Mouse (Mus musculus) liver, adult (tissue): ENCODE data around the gene Gm42742.
A peak's percentile ranks its signal among the peaks of the same experiment; 100 is the strongest.

Experiments
- GATA4 ChIP-seq: IDR thresholded peaks from 2 replicates; pipeline ENCODE4 v1.6.1; 2014; ENCODE audit warnings: mild to moderate bottlenecking, low read length; ENCODE audit not compliant: insufficient replicate concordance

Gm42742 gene

DNA sequence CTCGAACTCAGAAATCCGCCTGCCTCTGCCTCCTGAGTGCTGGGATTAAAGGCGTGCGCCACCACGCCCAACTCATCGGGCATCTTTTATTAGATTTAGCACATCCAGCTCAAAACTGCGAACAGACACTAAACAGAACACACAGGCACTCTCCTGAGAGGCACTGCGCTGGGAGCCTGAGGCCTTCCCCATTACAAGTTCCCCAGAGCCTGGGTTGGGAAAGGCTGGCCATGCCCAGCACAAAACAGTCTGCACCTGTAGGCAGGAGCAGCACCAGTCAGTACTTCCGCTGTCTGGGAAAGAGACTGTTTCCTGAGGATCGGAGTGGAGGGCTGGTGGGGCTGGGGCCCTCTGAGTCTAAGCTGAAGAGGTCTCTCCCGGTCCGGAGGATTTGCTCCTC is 5.9 kb downstream of the Gm42742 start:
- no peak for TF ChIP-seq GATA4

DNA sequence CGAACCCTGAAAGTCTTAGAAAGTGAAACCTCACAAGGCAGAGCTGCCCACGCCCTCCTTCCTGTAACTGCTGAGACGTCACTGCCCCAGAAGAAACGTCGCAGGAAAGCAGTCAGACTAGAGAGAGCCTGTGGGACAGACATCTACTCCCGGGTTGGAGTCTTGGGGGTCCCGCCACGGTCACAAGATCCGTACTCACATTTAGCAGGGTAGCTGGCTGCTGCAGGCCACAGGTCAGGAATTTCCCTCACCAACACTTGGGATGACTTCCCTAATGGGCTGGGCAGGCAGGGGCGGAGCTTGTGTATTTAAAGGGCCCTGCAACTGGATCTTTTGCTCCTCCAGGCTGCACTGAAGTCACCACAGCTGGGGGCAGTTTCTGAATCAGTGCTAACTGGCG is 6.6 kb downstream of the Gm42742 start, which contains the start of gene Mvp:
Gene Mvp (minus strand): TSS at position 302 of the 400 bp plus-strand sequence.
- no peak for TF ChIP-seq GATA4

DNA sequence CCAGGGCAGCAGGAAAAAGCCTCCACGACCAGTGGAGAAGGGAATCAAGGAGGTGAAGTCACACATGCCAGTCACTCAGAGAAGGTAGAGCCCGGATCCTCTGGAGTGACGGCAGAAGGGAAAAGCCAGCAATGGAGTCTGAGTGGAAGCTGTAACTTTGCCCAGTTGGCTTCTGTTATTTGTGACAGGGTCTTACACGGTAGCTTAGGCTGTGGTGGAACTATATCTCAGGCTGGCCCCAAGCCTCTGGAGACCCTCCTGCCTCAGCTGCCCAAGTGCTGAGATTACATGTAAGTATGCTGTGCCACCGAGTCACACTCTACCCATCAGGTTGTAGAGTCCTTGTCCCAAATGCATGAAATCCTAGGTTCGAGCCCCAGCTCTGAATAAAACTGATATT is 7.5 kb downstream of the Gm42742 start:
- TF ChIP-seq GATA4, result no peak

DNA sequence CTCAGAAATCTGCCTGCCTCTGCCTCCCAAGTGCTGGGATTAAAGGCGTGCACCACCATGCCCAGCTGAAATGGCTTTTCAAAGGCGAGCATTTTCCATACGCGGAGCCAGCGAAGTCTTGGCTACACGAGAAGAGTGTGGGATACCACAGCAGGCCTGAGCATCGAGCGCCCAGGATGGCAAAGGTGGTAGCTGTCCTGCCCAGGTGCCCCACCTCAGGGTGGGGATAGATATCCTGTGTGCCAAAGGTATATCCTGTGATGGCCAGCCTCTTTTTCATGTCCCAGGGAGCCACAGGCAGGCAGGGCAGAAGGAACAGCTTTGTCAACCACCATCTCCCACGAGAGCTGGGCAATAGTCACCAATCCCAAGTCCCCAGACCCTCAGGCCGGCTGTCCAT is 8.1 kb downstream of the Gm42742 start:
- no peak for TF ChIP-seq GATA4

DNA sequence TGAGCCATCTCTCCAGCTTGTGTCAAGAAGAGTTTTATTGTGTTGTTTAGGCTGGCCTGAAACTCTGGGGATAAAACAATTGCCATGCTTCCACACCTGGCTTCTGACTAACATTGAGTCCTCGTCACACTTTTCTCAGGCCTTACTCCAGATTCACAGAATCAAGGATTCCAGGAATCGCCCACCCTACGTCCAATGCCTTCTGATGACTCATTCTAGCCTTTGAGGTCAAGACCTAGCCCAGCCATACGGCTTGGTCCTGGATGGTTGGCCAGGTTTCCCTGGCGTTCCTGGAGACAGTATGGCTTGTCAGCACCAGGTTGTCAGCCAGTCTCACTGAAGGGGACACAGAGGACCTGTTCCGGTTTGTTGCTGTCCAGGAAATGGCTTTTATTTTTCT is 8.5 kb downstream of the Gm42742 start:
- no peak for TF ChIP-seq GATA4

DNA sequence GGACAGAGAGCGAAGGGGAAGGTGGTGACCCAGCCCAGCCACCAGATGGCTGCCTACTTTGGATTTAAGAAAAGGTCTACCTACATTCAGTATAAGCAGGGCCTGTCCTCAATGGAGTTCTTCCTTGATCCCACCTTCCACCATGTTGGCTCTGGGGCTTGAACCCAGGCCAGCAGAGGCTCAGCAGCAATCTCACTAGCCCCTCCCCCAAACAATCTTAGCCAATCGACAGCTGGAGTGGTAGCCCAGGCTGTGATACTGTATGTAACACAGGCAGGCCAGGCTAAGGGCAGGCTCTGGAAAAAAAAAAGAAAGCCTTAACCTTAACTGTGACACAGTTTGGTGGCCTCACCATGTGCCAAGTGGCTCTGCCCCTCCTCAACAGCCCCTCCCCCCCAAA is 9.2 kb downstream of the Gm42742 start:
- no peak for TF ChIP-seq GATA4

DNA sequence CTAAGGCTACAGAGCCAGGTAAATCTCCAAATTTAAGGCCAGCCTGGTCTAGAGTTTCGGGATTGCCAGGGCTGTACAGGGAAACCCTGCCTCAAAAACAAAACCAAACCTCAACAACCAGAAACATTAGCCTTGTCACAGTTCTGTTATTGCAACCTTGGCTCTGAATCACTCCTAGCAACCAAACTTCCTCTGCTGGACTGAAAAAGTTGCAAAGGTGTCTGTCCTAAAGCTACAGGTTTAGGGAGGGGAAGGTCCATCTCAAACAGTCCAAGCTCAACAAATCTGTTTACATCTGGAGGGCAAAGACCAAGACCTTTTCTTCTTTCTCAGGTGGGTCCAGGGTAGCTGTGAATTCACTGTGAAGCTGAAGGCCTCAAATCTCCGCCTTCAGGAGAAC is 9.8 kb downstream of the Gm42742 start:
- no peak for TF ChIP-seq GATA4

DNA sequence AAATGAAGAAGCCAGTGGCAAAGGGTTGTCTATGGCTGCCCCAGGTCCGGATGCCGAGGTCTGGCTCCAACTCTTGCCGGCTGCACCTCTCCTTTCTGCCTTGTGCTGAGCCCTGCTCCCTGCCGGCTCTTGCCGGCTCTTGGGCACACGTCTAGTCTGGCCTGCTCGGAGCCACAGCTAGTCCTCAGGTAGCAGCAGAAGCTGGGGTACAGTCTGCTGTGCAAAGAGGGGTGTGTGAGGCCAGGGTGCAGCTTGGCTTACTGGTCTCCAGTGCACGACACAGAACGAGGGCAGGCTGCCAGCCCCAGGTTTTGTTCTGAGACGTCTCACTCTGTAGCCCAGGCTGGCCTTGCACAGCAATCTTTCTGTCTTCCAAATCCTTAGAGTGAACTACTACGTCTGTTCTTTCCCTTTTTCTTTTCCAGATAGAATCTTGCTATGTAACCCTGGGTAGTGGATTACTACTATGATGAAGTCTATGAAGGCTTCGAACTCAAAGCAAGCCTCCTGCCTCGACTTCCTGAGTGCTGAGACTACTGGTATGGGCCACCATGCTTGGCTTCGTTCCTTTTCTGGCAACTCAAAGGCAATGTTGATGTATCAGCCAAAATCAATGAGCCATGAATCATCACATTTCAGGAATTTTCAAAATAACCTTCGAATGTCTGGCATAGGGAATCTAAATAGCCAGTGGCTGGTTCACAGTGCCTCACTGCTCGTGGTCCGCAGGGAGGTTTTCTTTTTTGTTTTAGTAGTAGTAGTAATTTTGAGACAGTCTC is 11.4 kb downstream of the Gm42742 start:
- TF ChIP-seq GATA4, result no peak

DNA sequence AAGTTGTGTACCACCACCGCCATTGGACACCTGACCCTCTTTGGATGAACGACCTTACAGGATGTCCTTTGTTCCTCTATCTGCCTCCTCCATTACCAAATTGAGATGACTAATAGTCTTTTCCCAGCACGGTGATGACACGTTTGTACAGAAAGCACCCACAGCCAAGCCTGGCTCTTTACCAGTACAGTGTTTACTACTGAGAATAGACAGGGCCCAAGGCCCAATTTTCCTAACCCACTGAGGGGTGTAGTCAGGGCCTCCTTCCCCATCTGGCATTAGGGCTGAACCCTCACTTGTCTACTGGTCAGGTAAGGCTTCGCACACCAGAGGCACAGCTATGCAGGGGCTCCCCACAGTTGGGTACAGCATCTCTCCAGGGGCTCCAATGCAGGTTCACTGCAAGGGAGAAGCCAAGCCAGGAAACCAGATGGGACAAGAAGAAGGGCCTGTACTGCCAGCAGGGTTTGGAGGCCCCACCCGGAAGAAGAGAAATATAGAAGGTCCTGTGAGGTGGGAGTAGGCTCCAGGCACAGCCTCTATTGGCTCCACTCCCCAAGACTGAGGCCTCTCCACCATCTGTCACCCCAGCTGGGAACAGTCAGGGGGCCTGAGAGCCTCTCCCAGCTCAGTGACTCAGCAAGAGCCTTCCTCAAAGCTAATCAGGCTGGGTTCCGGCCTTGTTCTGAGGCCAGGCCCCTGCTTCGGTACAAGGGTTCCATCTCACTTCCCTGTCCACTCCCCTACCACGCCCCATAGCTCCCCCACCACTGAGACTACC is 12.5 kb downstream of the Gm42742 start:
- peak; percentile 60; the same call in 1 of the 2 replicates for TF ChIP-seq GATA4

DNA sequence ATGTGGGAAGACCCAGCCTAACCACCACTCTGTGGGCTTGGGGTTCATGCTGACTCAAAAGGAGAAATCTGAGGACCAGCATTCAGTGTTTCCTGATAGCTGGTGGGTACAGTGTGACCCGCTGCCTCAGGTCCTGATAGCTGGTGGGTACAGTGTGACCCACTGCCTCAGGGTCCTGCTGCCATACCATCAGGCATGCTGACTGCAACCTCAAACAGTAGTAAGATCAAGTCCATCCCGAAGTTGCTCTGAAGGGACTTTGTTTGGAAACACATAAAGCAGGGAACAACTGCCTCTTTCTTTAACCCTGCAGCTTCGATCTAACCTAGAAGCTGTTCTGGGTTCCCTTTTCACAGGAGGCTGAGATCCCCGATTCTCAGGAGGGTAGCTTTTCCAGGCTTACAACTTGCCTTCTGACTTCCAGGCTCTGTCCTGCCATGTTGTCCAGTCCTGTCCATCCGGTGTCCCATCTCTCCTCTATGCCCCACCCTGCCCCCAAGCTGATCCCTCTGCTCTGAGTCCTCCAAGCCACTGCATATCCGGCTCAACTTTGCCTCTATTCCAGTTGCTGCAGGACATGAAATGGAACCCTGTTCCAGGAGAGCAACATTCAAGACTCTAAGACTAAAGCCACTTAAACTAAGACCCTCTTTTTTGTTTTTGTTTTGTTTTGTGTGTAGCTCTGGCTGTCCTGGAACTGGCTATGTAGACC is 13.4 kb downstream of the Gm42742 start:
- TF ChIP-seq GATA4, result no peak

DNA sequence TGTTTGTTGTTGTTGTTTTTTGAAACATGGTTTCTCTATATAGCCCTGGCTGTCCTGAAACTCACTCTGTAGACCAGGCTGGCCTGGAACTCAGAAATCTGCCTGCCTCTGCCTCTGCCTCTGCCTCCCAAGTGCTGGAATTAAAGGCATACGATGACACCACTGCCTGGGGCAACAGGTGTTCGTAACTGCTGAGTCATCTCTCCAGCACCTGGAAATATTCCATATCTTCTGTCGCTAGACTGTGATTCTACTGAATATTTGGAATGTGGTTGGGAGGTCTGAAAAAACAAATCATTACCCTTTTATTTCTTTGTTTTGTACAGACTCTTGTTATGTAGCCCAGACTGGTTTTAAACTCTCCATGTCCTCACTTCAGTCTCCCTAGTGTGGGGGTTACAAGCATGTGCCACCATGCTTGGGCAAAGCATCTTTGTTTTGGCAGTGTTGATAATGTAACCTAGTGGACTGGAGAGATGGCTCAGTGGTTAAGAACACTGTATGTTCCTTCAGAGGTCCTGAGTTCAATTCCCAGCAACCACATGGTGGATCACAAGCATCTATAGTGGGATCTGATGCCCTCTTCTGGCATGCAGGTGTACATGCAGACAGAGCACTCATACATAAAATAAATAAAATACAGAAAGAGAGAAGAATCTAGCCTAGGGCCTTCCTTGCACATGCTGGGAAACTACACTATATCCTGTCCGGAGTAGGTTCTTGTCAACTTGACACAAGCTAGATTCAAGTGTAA is 16.6 kb downstream of the Gm42742 start:
- no peak for TF ChIP-seq GATA4

DNA sequence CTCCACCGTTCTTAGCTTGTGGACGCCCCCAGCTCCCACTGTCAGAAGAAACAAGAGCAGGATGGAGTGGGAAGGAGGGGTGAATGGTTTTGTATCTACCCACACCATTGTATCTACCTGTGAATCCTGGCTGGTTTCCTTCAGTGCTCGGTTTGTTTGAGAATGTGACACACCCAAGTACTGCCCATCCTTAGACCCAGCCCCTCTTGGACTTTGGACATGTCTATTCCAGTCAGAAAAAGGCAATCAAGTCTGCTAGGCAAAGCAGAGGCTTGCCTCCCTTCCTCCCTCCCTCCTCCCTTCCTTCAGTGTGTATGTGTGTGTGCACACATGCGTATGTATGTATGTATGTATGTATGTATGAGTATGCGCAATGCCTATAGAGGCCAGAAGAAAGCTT is 17.3 kb downstream of the Gm42742 start:
- no peak for TF ChIP-seq GATA4

DNA sequence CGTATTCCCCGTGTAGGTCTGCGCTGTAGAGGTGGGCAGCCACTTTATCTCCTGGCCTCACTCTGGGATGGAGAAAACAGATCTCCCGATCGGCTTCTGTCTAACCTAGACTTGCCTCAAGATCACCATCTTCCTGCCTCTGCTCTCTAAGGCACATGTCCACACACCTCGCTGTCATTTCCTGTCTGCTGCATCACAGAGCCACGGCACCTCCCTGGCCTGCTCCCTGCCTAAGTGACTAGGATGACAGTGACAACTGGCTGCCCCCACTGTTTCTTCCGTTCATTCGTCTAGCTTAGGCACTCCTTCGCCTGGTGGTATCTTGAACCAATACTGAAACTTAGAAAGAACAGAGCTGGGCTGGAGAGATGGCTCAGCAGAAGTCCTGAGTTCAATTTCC is 21.3 kb downstream of the Gm42742 start:
- no peak for TF ChIP-seq GATA4

DNA sequence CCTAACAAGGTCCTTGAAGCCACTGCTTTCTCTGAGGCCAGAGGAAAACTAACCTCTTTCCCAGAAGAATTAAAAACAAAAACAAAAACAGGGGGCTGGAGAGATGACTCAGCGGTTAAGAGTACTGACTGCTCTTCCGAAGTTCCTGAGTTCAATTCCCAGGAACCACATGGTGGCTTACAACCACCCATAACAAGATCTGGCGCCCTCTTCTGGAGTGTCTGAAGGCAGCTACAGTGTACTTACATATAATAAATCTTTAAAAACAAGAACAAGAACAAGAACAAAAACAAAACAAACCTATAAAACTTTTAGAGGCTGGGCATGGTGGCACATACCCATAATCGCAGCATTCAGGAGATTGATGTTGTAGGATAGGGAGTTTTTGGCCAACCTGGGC is 24.4 kb downstream of the Gm42742 start:
- no peak for TF ChIP-seq GATA4

DNA sequence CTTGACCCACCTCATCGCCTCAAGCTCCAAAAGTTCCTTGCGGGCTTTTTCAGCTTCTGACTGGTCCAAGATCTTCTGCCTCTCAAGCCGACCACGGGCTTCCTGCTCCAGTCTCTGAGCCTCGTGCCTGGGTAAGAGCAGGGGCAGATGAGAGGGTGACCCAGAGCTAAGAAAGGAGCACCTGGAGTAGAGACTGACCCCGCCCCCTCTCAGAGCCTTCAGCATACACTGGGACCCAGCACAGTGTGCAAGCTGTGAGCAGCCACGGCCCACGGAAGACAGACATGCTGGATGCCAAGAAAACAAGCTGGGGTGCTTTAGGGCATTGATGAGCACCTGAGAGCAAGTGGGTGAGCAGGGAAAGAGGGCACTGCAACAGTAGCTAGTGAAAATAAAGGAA is 32.1 kb downstream of the Gm42742 start:
- no peak for TF ChIP-seq GATA4
